Mouse (Mus musculus): Measurements from ENCODE around the gene Dtd1.

Dtd1 gene

GRCm38 (mm10) chr2:144641991-144642390 is 42.3 kb downstream of the Dtd1 start:
- DNase-seq: no peak

GRCm38 (mm10) chr2:144646360-144646759 is 46.7 kb downstream of the Dtd1 start:
- no peak for DNase-seq

GRCm38 (mm10) chr2:144647151-144647550 is 47.5 kb downstream of the Dtd1 start:
- DNase-seq: no peak

GRCm38 (mm10) chr2:144649960-144650359 is 50.3 kb downstream of the Dtd1 start:
- DNase-seq: no peak

- DNase-seq: no peak
These were observed 53.1 kb downstream of the Dtd1 start for GRCm38 (mm10) chr2:144652841-144653240.

GRCm38 (mm10) chr2:144655307-144655706 is 55.6 kb downstream of the Dtd1 start:
- no peak for DNase-seq

GRCm38 (mm10) chr2:144668507-144668906 is 68.8 kb downstream of the Dtd1 start:
- no peak for DNase-seq

GRCm38 (mm10) chr2:144670289-144670930 is 70.7 kb downstream of the Dtd1 start:
- no peak for DNase-seq

- no peak for DNase-seq
These were observed 72.7 kb downstream of the Dtd1 start for GRCm38 (mm10) chr2:144672397-144672796.

- no peak for DNase-seq
These were observed 77.0 kb downstream of the Dtd1 start for GRCm38 (mm10) chr2:144676546-144677228.

GRCm38 (mm10) chr2:144677229-144677571 is 77.5 kb downstream of the Dtd1 start:
- no peak for DNase-seq

GRCm38 (mm10) chr2:144678779-144679178 is 79.1 kb downstream of the Dtd1 start:
- DNase-seq: no peak

- no peak for DNase-seq
These were observed 79.7 kb downstream of the Dtd1 start for GRCm38 (mm10) chr2:144679394-144679793.

- no peak for DNase-seq
These were observed 92.6 kb downstream of the Dtd1 start for GRCm38 (mm10) chr2:144692219-144692732.

GRCm38 (mm10) chr2:144692777-144693176 is 93.1 kb downstream of the Dtd1 start:
- no peak for DNase-seq

- DNase-seq: no peak
These were observed 95.2 kb downstream of the Dtd1 start for GRCm38 (mm10) chr2:144694923-144695322.

GRCm38 (mm10) chr2:144698046-144698445 is 98.3 kb downstream of the Dtd1 start:
- DNase-seq: no peak

GRCm38 (mm10) chr2:144700608-144701007 is 100.9 kb downstream of the Dtd1 start:
- no peak for DNase-seq

GRCm38 (mm10) chr2:144701415-144702149 is 101.9 kb downstream of the Dtd1 start:
- no peak for DNase-seq

- DNase-seq: no peak
These were observed 109.6 kb downstream of the Dtd1 start for GRCm38 (mm10) chr2:144709285-144709684.

GRCm38 (mm10) chr2:144709704-144710103 is 110.0 kb downstream of the Dtd1 start:
- DNase-seq: no peak

GRCm38 (mm10) chr2:144714596-144714995 is 114.9 kb downstream of the Dtd1 start:
- DNase-seq: no peak

GRCm38 (mm10) chr2:144715211-144715768 is 115.6 kb downstream of the Dtd1 start:
- DNase-seq: no peak

- no peak for DNase-seq
These were observed 116.6 kb downstream of the Dtd1 start for GRCm38 (mm10) chr2:144716248-144716647.

Measured in thymus, postnatal 25 days (tissue).